Mouse (Mus musculus): Measurements from ENCODE around the gene Tmem174.

Gene Tmem174

DNA sequence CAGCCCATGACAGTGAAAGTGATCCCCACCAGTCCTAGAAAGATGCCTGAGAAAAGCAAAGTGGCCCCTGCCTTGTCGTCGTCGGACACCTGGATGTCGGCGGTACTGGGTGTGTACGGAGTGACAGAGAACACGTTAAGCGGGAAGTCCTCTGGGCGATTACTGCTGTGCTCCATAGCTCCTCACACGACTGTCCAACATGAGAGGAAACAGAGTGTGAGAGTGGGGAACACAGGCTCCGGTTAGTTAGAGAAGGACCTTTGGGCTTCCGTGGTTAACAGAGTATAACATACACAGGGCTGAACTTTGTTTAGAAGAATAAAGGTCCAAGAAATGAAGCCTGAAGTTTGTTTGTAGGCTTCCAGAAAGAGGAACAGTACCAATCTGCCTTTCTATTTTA lies at the start of gene Tmem174:
TSS of gene Tmem174 (minus strand) at position 266 of the 400 bp plus-strand sequence.
- no peak for DNase-seq (ENCODE audit: low read depth)

DNA sequence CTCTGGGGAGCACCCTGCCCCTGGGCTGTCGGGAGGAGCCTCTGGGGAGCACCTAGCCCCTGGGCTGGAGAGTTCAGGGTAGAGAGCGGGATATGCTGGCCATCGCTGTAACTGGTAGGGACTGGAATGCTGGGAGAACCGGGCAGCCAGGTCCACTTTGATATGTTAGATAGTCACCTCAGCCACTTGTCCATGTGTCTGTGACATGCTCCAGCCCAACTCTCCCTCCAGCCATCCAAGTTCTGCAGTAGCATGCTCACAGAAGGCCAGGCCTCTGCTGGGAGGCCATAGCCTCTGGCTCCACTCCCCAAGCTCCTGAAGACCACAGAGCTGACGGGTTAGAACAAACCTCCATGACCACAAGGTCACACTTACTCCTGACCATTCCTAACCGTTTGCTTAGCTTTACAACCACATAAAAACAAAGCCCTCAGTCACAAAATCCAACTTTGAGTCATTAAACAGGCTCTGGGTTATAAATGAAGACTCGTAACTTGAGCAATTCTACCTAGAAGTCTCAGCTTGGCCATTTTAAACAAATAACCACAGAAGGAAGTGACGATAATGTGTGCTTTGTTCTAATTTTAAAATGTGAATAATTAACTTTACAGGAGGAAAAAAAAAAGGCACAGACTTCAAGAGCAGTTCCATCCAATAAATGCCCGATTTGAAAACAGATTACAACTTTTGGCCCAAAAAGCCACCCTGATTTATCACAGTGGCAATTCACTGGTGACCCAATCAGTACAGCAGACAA lies 47.1 kb upstream of the Tmem174 start:
- DNase-seq (ENCODE audit: low read depth), result no peak

DNA sequence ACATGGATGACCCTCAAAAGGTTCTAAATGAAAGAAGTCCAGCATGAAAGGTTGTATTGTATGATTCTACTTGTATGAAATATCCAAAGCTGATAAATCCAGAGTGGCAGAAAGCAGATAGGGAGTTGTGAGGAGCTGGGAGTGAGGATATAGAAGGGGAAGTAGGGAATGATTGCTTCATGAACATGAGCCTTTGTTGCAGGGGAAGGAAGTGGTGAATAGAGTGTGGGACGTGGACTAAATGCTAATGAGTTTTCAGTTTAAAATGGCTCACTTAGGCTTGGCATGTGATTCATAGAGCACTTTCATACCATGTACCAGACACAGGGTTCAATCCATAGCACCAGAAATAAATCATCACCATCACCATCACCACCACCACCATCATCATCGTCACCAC lies 46.2 kb upstream of the Tmem174 start:
- no peak for DNase-seq (ENCODE audit: low read depth)

DNA sequence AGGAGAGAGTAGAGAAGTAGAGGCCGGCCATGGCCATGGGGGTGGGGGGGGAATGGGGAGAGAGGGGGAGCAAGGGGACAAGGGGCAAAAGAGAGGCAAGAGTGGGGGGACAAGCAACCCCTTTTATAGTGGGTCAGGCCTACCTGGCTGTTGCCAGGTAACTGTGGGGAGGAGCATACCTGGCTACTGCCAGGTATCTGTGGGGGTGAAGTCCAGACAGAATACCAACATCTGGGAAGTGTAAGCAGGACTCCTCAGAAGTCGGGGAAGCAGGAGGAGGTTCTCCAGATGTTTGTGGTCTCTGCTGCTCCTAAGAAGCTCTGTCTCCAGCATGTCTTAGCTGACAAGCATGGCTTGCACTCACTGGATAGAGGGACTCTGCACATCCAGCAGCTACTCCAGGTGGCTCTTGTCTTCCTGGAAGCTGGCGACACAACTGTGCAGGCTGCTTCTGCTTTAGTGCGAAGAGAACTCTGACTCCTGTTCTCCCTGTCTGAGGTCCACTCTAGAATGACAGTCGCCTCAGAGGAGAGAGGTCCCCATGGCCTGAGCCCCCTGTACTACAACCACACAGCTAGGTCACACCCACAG lies 43.4 kb upstream of the Tmem174 start:
- DNase-seq (ENCODE audit: low read depth), result no peak

DNA sequence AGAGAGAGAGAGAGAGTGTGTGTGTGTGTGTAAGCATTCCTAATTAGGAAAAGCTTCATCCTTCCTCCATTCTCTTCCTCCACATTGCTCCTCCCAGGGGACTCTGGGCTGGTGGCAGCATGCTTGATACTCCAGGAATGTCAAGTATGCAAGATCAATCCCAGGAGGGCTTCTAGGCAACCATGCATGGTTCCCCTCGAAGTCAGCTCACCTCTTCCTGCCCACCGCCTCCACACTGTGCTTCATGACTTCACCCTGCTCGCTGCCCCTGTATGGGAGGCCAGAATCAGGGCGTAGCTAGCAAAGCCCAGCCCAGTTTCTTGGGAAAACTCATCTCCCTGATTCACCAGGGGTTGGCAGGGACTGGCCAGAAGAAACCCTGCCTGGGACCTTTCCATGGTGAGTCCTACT lies 42.4 kb upstream of the Tmem174 start:
- DNase-seq (ENCODE audit: low read depth), result no peak

DNA sequence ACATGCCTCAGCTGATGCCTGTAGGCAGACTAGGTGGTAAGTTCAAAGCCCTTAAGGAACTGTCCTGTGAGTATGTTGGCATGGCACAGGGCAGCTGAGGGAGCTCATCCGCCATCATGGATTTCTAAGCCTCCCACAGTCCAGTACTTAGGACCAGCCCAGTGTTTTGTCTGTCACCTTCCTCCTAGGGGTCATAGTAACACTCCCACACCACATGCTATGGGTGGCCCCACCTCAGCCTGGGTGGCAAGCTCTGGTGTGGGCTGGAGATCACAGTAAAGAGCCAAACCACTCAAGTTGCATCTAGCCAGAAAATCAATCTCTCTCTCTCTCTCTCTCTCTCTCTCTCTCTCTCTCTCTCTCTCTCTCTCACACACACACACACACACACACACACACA lies 42.0 kb upstream of the Tmem174 start:
- DNase-seq (ENCODE audit: low read depth), result no peak

DNA sequence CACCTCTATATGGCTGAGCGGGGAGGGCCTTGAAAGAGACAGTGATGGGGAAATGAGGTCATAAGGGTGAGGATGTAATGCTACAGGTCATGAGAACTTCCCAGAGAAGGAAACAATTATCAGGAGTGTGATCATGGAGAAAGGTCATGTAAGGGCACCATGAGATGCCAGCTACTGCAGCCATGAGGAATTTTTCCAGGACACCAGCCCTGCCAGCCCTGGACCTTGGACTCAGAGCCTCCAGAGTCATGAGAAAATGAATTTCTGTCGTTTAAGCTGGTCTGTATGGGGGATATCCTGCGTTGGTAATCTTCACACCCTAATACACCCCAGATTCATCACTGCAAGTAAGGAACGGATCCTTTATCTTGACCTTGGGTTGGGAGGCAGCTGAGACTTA lies 36.7 kb upstream of the Tmem174 start:
- no peak for DNase-seq (ENCODE audit: low read depth)

DNA sequence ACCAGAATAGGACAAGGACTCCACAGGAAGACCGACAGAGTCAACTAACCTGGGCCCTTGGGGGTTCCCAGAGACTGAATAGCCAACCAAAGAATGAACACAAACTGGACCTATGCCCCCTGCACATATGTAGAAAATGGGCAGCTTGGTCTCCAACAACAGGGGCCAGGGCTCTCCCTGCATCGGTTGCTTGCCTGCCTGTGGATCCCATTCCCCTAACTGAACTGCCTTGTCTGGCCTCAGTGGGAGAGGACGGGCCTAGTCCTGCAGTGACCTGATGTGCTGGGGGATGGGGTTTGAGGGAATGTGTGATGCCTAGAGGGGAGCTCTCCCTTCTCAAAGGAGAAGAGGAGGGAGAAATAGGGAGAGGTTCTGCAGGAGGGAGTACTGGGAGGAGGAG lies 32.1 kb upstream of the Tmem174 start:
- no peak for DNase-seq (ENCODE audit: low read depth)

DNA sequence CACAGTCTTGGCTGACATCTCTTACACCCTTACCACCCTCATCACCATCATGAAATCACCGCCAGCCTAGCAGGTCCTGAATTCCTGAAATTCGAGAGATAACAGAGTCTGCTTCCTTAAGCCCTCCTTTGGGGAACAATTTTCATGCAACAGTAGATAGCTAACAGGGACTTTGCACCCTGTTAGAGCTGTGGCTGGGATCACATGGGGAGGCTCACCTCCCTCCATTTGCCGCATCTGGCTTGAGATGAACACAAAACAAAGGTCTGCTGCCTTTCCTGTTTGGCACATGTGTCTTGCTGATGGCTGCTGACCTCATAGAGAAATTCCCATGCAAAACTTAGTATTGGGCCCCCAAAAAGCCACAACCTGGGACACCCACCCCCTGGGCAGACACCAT lies 30.1 kb upstream of the Tmem174 start:
- no peak for DNase-seq (ENCODE audit: low read depth)

DNA sequence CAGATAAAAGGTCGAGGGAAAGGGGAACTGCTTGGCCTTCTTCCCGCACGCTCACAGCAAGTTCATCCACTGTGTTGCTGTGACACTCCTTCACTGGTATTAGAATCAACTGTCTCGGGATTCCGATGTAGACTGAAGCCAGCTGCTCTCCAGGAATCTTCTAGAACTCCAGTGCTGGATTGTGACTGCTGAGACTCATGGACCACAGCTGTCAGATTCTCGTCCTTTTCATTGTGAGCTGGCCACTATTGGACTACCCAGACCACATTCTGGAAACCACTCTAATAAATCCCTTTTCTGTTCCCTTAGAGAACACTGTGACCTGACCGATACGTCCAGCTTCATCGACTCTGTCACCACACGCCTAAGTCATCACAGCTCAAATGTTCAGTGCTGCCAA lies 28.0 kb upstream of the Tmem174 start:
- no peak for DNase-seq (ENCODE audit: low read depth)

DNA sequence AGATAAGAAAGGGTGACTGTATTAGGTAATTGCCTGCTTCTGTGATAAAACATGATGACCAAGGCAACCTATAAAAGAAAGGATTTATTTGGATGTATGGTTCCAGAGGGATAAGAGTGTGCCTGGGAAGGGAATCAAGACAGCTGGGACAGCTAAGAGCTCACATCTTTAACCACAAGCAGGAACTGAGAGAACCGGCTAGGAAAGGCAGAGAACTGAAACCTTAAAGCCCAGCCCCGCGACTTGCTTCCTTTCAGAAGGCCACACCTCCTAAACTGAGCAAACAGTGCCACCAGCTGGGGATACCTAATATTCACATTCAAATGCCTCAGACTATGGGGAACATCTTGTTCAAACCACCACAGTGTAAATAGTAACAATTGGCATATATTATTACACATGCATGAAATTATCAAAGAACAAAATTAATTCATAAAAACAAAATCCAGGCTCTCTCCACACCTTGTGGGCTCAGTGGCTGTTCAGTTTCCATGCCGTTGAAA lies 25.0 kb upstream of the Tmem174 start:
- DNase-seq (ENCODE audit: low read depth), result no peak

DNA sequence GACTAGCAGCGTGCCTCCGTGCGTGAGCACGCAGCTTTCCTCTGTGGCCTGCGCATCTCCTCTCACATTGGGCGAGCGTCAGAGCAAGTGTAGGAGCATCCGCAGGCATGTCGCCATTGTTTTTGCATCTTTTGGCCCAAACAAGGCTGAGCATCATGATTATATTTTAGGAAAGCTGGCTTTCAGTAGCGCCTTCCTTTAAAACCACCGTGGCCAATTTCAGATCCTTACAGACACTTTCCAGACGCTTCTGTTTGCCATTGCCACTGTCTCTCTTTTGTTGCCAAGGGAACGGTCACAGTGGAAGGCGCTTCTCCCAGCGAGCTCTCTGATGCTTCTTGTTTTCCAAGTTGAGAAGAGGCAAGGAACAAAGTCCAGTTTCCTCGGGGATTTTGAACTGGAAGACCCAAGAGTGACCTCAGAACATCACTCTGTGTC lies 18.8 kb upstream of the Tmem174 start:
- DNase-seq (ENCODE audit: low read depth), result no peak

DNA sequence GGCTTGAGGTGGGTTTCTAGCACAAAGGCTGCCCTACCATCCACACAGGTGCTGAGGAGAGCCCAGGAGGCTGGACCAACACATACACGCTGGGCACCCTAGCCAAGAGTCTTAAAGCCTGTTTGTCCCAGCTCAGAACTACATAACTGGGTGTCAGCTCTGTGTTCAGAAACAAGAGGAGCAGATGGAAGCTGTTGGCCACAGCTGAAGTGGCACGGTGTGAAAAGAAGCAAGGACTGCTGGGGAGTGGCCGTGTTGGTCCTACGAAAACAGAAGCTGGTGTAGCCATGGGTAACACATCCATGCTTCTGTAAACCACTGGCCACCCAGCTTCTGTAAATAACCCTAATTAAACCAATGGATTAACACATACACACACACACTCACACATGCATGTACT lies 18.1 kb upstream of the Tmem174 start:
- DNase-seq (ENCODE audit: low read depth), result no peak

DNA sequence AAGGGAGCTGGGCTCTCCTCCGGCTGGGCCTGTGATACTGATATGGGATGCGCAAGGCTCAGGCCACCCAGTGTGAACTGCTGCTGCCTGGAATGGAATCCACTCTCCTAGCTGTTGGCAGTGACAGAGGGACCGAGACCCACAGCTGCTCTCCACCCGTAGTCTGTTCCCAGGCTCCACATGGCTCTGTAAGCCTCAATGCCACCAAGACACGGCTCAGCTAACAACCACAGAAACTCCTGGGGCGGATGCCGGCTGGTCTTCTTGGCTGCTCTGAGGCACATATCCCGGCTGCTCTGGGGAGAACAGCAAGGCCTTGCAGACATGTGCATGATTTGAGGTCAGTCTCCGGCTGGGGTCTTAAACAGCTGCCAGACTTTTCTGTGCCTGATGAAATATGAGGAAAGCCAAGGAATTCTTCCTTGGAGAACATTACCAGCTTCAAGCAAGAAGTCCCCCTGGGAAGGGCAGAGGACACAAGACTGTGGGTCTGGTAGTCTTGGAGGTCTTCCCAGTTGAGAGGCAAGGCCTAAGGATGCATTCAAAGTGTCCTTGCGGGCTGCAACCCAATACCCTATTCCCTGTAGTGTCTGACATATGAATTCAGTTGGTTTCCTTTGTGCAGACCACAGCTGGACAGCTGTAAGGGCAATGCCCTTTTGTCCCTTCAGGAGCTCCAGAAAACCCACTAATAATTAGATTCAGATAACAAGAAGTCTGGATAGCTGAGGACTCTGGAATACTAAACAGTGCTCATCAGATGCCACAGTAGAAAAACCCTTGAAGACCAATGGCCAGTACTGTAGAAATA lies 17.1 kb upstream of the Tmem174 start:
- no peak for DNase-seq (ENCODE audit: low read depth)

DNA sequence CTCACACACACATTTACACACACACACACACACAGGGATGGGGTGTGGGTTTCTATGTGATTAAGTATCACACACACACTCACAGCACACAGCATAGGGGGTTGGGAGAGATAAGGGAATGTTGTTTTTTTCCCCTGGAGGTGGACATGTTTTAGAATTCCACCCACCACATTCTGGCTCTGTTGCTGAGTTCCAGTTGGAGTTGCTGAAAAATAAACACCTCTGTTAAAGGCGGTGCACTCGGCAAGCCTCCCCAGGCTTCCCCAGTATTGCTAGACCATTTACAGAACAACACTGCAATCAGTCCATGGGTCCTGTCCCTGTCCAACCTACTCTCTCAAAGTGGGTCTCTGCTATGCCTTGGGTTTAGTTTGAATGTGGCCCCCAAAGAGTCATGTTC lies 15.0 kb upstream of the Tmem174 start:
- DNase-seq (ENCODE audit: low read depth), result no peak

DNA sequence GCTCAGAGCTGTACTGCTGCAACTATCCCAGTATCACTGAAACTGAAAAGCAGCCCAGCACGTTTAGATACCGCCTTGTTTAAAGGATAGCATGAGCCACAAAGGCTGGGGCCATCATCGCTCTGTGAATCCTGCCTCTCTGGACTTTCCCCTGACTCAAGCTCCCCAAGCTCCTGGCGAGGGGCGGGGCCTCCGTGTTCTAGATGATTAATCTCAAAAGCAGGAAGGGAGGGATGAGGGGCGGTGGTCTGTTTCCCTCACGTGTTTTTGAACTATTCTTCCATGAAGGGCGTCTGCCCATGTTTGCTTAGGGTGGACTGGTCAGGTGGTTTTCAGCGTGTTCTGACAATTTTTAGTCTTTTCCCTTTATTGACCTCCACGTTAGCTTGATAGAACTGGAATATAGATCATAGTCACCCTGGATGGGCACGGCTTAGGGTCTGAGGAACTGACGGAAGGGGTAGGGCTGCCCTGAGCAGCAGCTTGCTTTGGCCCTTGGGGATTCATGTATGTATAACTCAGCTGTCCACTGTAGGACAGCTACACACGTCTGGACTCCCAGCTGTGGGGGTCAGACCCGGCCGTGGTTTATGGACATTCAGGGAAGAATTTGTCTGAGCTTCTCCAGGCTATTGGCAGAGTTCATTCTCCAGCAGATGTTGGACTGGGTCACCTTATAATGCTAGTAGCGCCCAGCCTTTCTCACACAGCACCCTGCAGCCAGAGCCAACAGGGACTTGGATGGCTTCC lies 14.2 kb upstream of the Tmem174 start:
- no peak for DNase-seq (ENCODE audit: low read depth)

DNA sequence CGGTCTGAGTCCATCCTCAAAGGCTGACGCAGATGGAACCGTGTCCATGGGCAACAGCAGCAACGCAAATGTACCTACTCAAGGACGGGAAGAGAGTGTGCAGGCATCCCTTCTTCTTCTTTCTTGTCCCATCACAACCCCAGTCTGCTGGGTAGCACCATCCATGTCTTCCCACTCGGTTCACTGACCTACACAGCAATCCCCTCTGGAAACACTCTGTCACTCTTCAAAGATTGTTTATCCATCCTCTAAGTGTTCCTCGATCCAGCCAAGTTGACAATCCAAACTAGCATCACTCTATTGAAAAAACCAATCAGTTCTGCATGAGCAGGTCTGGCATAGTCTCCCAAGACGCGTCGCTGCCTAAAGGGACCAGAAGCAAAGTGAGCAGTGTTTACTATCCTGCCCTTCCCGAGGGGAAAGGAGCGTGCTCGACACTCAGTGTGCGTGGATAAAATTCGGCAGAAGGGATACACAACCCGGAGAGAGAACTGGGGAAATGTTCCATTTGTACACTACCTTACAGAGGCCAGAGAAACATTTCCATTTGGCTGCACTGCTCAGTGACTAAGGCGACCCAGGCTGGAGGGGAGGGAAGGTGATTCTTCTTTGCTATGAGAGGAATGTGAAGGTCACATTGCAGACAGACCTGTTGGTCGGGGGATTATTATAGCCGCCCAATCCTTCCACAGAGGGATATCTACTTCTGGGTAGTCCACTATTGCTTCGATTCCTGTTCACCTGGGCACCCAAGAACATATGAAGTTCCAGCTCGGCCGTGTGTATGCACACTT lies 10.8 kb upstream of the Tmem174 start:
- no peak for DNase-seq (ENCODE audit: low read depth)

DNA sequence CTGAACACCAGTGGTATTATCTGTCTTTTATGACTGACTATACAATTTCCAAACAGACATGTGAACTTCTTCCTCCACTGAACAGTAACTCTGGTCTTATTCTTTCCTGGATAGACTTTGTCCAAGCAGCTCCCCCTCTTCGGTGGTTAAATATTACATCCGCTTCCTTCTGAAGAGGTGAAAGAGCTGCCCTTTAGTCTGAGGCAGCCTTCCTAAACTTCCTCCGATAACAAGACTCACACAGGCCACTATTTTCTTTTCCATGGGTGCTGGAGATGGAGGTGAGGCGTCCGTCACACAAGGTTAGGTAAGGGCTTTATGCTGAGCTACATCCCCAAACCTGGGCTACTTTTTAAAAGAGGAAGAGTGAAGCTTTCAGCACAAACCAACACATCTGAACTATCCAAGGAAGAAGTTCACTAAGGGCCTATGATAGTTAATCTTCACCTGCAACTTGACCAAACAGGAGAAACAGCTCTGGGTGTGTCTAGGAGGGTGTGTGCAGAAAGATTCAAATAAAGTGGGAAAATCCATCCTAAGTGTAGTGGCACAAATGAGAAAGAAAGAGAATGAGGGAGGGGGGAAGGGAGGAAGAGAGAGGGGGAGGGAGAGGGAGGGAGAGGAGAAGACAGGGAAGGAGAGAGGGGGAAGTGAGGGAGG lies 1.4 kb upstream of the Tmem174 start:
- DNase-seq (ENCODE audit: low read depth), result no peak

DNA sequence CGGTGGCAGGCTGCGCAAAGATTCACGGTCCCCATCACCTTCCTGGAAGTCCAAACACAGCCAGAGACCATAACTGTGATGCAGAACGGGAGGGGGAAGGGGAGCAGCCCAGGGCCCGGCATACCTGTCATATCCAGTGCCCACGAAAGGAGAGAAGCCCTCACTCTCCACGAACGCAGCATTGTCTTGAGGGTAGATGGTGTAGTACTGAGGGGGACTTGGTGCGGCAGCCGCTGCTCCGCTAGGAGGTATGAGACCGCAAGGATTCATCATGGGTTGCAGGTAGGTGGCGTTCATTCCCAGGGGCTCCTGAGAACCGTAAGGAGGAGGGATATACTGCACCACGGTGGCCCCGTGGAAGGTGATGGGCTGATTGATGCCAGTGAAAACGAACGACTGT lies 639 bp downstream of the Tmem174 start:
- DNase-seq (ENCODE audit: low read depth), result no peak

DNA sequence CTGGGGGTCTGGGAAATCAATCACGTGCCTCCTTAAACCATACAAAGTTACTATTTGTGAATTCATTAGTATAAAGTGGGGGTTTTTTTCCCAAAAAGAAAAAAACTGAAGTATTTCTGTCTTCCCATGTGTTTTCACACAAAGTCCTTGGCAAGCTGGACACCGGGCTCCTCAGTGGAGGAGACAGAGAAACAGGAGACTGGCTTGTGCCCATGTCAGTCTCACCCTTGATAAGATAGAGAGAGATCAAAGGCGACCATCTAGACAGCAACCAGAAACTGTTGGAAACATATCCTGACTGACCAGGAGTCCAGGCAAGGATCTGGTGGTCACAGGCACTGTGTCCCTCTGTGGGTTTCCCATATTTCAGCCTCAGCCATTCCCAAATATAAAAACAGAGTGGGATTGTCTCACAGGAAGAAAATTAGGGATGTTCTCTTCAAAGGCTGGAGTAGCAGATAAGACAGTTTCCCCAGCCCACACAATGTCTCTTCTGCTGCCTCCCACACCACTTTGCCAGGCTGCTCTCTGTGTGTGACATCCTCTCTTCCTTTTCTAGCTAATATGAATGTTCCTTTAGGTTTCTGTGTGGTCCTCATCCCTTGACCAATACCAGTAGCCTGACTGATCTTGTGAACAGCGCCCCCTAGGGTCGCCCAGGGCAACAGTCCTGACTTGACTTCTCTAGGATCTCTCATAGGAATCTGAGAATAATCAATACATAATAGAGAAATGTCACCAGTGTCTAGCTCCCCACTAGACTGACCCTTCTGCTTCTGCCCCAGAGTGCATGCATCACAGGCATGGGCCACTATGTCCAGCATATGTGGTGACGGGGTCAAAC lies 3.3 kb downstream of the Tmem174 start:
- DNase-seq (ENCODE audit: low read depth), result no peak

Data from c-Kit-positive CD71-negative TER-119-negative erythroid progenitor cells, embryonic 14.5 days (primary cell).